Mouse (Mus musculus) thymus, postnatal 4 days (tissue): ENCODE data around the gene Snd1.

ENCODE experiments used
- DNase-seq: peaks from one replicate; pipeline ENCODE4 v3.0.0; 2021

The Snd1 gene

GRCm38 (mm10) chr6:28817039-28817438, 342.1 kb downstream of the Snd1 start:
- no peak for DNase-seq

GRCm38 (mm10) chr6:28819509-28820358, 344.8 kb downstream of the Snd1 start:
- no peak for DNase-seq

- DNase-seq = no peak
Observed at GRCm38 (mm10) chr6:28822296-28822695, 347.4 kb downstream of the Snd1 start.

- no peak for DNase-seq
Observed at GRCm38 (mm10) chr6:28823375-28823774, 348.4 kb downstream of the Snd1 start.

- no peak for DNase-seq
Observed at GRCm38 (mm10) chr6:28823802-28824201, 348.9 kb downstream of the Snd1 start.

GRCm38 (mm10) chr6:28825894-28826293, 351.0 kb downstream of the Snd1 start:
- no peak for DNase-seq

- DNase-seq = no peak
Observed at GRCm38 (mm10) chr6:28826689-28827389, 351.9 kb downstream of the Snd1 start.

DNA sequence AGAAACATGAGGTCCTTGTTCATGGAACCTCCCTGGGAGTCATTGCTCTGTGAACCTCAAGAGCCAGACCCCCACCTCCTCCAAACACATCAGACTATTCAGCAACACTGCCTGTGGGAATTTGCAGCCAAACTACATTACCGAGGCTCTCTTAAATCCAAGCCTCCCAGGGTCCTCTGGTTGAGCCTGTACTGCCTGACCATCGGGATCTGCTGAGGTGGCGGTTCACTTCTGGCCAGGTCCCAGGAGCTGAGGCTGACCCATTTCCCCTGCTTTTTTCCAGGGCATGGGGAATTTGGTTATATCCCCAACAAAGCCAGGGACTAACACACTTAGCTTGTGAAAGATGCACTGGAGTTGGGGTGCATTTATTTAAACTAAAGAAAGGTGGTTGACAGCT, 352.6 kb downstream of the Snd1 start:
- no peak for DNase-seq

- DNase-seq = no peak
Observed at GRCm38 (mm10) chr6:28828593-28828992, 353.7 kb downstream of the Snd1 start.

DNA sequence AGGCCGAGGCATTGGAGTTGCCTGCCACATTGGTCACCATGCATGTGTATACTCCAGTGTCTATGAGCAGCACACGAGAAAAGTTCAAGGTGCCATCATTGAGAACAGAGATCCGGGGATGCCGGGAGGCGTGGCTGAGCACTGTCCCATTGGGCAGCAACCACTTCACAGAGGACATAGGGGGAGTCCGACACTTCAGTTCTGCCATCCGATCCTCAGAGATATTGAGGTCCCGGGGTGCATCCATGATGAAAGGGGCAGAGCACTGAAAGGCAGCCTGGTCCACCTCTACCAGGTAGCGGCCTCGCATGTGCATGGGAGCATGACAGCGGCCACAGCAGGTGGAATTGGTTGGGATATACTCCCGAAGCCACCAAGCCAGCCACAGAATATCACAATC, 355.4 kb downstream of the Snd1 start:
- DNase-seq = no peak

DNA sequence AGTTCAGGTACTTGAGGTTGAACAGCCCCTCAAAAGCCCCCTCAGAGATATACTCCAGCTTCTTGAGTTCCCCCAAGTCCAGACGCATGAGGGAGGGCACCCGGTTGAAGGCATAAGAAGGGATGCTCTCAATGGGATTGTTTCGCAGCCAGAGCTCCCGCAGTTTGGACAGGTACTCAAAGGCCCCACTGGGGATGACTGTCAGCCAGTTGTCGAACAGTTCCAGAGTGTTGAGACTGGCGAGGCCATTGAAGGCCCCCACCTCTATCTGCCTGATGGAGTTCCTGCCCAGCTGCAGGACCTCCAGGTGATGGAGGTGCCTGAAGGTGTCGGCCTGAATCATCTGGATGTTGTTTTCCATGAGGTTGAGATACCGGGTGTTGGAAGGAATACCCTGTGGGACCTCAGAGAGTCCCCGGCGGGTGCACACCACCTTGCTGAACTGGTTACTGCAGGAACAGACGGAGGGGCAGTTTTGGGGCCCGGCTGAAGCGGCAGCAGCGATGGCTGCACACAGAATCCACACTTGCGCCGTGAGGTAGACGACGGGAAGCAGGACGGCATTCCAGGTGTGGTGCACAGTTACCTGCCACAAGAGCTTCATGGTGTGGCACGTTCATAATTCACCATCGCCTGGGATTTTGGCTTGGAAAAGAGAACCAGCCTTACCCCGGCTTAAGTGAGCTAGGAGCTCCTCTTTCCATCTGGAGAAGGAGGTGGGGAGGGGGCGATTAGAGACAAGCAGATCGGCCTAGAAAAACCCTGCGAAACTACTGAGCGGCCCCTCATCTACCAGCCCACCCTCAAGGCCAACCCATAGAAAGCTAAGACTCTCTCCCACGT, 356.3 kb downstream of the Snd1 start, which contains the start of gene Lrrc4:
Lrrc4 (minus strand) TSS at position 737 of the 843 bp plus-strand sequence.
- DNase-seq = no peak

DNA sequence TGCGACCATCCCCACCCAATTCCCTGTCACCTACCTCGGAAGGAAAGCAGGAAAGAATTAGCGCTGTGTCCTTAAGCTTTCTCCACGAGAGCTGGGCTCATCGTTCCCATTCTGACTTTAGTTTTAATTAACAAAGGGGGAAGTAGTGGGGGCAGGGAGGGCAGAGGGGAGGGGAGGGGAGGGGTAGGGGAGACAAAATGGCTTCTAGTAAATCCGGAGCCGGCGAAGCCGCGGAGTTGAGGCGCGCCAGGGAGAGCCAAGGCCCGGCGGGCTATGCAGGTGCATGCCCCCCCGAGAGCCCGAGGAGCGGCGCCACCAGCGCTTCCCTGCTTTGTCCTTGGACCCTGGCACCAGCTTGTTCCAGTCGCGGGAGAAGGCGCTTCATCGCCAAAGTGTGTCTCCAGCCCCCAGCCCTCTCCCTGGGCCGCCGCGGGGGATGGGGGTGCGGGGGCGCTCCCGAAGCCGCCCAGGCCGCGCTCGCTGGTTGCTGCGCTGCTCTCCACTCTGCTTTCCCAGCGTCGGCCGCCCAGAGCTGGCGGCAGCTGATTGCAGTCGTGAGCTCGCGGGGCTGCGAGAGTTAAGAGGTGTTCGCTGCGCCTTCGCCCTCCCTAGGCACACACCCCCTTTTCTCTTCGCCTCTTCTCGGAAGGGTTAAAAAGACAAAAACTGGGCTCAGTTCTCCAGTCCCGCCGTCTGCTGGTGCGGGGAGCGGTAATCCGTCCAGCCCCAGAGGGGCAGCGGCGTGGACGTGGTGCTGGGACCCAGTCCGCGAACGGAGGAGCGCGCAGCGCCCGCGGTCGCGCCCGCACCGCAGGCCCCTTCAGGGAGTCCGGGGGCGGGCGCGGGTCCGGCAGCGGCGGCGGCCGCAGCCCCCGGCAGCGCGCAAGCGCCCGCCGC, 357.2 kb downstream of the Snd1 start:
- peak; percentile 68 for DNase-seq

- peak; percentile 64 for DNase-seq
Observed at GRCm38 (mm10) chr6:28832751-28833291, 357.9 kb downstream of the Snd1 start.

DNA sequence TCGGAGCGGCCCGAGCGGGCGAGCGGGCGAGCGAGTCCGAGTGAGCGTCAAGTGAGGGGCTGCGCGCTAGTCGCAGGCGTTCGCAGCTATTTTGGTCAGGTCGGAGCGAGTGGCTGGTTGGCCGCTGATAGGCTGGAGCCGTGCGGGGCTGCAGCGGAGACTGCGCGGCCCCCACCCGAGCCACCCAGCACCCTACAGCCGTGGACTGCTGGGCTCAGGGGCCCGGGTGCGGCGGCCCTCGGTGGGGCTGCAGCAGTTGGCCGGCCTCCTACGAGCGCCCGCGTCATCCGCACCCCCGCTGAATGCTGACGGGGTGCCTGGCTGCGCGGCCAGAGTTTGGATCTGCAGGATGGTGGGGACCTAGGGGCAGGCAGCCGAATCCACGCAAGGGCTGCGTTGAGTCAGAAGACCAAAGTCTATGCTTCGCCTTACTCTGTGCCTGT, 358.5 kb downstream of the Snd1 start:
- DNase-seq = peak; percentile 25

DNA sequence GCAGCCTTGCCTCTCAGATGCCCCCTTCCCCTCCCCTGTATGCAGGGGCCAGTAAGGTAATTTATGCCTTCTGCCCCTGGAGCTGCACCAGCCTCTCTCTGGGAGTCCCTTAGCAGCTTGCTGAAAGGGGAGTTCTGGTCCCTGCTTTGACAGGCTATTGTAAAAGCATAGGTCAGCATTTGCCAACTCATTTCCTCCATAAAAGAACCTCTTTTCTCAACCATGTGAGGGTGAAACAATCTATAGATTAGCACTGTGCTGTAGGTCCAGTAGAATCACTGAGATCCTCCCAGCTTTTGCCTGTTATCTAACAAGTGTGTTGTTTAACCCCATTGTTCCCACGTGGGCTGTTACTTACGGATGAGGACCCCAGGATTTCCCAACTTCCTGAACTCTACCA, 359.1 kb downstream of the Snd1 start:
- no peak for DNase-seq

DNA sequence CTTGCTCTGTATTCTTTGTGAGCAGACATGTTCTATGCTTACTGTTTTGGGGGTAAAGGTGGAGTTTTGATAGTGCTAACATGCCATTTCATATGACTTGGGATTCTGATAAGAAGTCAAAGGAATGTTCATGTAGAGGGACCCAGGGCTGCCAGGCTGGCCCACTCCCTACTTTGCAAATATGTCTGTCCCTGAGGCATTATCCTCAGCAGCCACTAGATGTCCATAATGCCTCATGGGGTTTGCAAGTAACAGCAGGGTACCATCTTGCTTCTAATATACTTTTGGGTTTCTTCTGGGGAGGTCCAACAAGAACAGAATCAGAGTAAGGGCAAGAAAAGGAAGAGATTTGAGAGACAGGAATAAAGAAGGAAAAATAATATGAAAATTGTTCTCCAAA, 361.7 kb downstream of the Snd1 start:
- DNase-seq = no peak

- DNase-seq = no peak
Observed at GRCm38 (mm10) chr6:28841569-28841968, 366.6 kb downstream of the Snd1 start.

DNA sequence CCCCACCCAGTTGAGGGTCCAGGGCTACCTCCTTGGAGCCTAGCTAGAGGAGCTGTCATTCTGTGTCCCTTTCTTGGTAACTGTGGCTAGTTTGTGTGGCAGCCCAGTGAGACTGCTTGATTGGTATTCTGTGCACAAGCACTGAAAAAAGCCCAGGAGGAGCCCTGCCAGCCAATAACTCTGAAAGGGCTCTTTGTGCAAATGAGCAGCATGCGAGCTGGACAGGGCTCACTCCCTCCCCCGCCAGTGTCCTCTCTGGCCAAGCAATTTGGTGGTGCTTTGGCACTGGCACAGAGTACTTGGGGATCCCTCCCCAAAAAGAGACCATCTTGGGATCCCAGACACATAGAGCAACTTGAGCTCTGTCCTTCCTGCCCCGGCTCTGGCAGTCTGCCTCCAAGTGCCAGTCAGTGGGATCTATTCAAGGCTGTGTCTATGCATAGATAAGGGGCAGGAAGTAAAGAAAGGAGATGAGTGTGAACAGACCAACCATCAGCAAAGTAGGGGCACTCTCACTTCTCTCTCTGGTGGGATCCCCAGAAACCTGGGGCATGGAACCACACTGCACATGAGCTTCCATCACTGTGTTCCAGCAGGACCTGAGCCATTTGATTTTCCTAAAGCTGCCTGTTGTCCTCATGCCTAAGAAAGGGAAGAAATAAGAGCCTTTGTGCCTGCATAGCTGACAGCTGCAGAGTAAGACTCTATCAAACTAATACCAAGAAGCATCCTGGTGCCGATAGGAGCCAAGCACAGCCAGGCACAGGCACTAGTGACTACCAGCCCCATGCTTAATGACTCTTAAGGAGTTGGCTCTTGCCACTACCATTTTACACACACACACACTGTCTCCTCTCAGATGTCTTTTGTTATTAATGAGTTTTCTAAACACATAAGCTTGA, 367.7 kb downstream of the Snd1 start:
- no peak for DNase-seq

- no peak for DNase-seq
Observed at GRCm38 (mm10) chr6:28845610-28846009, 370.7 kb downstream of the Snd1 start.

DNA sequence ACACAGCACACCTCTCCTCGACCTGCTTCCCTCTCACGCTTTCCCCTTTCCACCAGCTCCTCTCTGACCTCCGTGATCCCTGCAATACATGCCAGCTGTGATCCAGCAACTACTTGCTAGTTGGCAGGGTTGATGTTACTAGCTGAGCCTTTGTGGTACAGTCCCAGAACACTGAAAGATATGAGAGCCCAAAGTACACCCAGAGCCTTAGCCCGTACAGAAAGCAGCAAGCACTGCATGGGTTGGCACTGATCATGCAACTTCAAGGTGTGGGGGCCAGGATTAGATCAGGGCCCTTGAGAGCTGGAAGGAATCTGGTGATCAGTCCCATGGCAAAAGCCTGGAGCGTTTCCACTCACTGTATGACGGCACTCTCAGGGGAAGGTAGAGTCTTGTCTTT, 372.7 kb downstream of the Snd1 start:
- no peak for DNase-seq
